Mouse (Mus musculus): ENCODE data around the gene Zfp853.

DNA sequence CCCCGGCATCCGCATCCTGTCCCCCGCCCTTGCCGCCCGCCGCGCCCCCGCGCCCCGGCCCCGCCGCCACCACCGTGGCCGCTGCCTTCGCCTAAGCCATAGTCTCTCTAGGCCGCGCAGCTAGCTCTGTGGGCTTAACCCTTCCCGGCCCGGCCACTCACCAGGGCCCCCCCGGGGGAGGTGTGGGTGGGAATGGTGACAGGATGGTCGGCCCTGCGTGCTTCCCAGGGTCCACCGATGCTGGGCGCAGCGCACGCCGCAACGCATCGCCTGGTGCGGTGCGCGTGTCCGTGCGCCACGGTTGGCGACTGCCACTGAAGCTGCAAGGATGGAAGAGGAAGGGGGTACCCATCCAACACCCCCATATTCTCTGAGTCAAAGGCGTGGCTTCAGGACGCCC, at the start of gene Zfp853:
- TF ChIP-seq CTCF (IDR thresholded peaks at IDR 0.05; ENCODE audit: extremely low read depth, insufficient read depth, low read length), result no peak
- no peak for TF ChIP-seq POLR2A (IDR thresholded peaks at IDR 0.05; ENCODE audit: extremely low read depth, insufficient read depth, low read length)

Measured in cortical plate, adult 2 months (tissue).